Mouse (Mus musculus): ENCODE results near the gene Rhobtb3. TPM values are rescaled to one million over a fixed set of nuclear protein-coding genes. Genes with fewer than 3 reads are reported as not detected.

Gene Rhobtb3
- polyA plus RNA-seq (2016; fragmentation: Nextera tagmentation; extraction: Ambion mirVana) = 39.8 and 42.4 TPM in 2 replicates

DNA sequence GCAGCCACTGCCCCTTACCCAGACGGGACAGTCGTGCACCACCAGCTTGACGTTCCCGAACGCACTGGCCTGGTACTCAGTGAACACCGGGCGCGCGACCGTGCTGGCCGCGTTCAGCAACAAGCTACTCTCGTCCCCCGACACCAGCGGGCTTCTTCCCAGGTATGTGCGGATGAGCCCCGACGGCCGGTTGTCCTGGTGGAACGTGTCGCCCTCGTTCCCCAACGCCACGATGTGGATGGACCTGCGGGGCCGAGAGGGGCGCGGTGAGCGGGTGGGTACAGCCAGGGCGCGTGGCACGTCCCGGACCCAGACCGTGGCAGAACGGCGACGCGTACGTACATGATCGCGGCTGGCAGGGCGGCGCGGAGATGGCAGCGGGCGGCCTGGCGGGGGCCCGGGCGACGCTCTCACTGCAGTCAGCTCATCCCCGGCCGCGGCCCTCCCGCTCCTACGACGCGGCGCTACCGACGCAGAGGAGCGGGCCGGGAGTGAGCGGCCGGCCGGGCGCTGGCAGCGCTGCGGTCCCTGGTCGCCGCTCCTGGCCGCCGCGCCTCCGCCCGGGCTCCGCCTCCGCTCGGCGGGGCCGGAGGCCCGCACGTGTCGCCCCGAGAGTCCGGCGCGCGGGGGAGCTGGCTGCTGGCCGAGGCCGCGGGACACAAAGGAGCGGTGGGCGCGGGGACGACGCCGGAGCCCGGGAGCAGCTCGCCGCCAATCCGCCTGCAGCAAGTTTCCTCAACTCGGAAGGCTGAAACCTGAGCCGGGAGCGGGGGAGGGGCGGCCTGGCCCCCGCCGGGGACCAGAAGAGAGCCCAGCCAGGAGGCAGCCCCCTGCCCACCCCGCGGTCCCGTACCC, at the start of gene Rhobtb3:
Gene Rhobtb3, minus strand, starts transcription at position 737 of the 855 bp plus-strand sequence.
- peak; percentile 96 for DNase-seq (ENCODE audit: low spot score)
- Histone ChIP-seq H3K4me1 (replicated peaks) (peaks cover 19% of the 10 kb centered on the region), H3K36me3 (peaks cover 20% of the 10 kb centered on the region), H3K4me3 (peak within 1 kb of the TSS; percentile 90), H3K27ac (peak within 1 kb of the TSS; percentile 99), H3K9me3 (no peaks in the 10 kb centered on the region), H3K27me3 (ENCODE audit: insufficient read depth, poor library complexity, severe bottlenecking) (no peaks in the 10 kb centered on the region)
- under 1% methylated on average over 110 of the region's 110 CpGs for WGBS

DNA sequence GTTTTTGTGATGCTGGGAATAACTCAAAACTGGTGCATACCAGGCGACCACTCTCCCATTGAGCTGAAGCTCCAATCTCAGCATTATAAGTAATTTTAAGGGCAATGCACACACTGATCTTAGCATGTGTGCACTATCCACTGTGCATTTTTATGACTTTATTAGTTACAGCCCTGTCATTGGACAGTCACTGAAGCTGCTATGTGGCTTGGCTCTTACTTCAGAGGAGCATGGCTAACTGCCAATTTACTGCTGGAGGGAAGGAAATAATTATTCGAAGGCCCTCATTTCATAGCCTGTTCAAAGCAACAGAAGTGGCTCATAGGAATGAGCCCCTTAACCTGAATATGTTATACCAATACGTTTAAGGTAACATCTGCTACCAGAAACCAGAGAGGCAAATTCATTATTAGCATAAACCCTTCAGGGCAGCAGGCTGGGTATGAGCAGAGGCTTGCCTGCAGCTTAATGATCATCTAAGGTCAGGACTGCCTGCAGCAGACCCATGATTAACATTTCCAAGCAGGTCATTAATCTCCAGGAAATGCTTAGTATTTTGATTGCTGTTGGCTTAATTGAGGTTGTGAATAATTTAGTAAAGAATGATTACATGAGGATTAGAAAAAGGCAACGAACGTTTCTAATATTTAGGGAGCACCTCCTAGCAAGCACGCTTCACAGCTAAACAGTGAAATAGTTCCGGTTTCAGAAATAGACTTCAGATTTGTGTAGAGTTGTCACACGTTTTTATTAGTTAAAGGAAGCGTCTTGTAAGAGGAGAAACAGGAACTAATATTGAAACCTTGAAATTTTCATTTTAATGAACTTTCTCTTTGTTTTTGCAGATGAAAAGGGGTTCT, 48.7 kb upstream of the Rhobtb3 start:
- Histone ChIP-seq H3K27me3 (ENCODE audit: insufficient read depth, poor library complexity, severe bottlenecking) (no peaks in the 10 kb centered on the region), H3K36me3 (no peaks in the 10 kb centered on the region), H3K9me3 (no peaks in the 10 kb centered on the region), H3K27ac (no peak overlapping the region), H3K4me3 (no peak overlapping the region), H3K4me1 (replicated peaks) (no peaks in the 10 kb centered on the region)
- no peak for DNase-seq (ENCODE audit: low spot score)
- WGBS = 74% methylated on average over 9 of the region's 9 CpGs

GRCm38 (mm10) chr13:75988096-75988495, 44.4 kb upstream of the Rhobtb3 start:
- no peaks in the 10 kb centered on the region for H3K36me3 ChIP-seq
- no peaks in the 10 kb centered on the region for H3K4me1 ChIP-seq (replicated peaks)
- H3K4me3 ChIP-seq = no peak overlapping the region
- no peaks in the 10 kb centered on the region for H3K9me3 ChIP-seq
- H3K27ac ChIP-seq = no peak overlapping the region
- H3K27me3 ChIP-seq (ENCODE audit: insufficient read depth, poor library complexity, severe bottlenecking) = no peaks in the 10 kb centered on the region
- DNase-seq (ENCODE audit: low spot score) = no peak
- 93% methylated on average over 1 of the region's 1 CpGs for WGBS

DNA sequence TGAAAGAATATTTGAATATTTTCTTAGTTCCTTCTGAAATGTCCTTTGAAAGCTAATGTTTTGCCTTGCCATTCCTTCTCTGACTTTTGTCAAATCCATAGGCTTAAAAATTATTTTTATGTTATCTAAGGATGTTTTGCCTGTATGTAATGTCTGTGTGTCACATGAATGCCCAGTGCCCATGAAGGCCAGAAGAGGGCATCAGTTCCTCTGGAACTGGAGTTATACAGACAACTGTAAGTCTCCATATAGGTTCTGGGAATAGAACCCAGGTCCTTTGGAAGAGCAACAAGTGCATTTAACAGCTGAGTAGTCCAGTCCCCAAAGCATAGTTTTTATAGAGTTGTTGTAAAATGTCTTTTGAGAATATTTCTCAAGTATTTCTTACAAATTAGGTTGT, 38.2 kb upstream of the Rhobtb3 start:
- no peak overlapping the region for H3K4me3 ChIP-seq
- H3K27ac ChIP-seq = no peak overlapping the region
- no peak for DNase-seq (ENCODE audit: low spot score)
- no peaks in the 10 kb centered on the region for H3K27me3 ChIP-seq (ENCODE audit: insufficient read depth, poor library complexity, severe bottlenecking)
- H3K36me3 ChIP-seq = no peaks in the 10 kb centered on the region
- no peaks in the 10 kb centered on the region for H3K9me3 ChIP-seq
- H3K4me1 ChIP-seq (replicated peaks) = no peaks in the 10 kb centered on the region

- H3K36me3 ChIP-seq = no peaks in the 10 kb centered on the region
- no peak for DNase-seq (ENCODE audit: low spot score)
- H3K27me3 ChIP-seq (ENCODE audit: insufficient read depth, poor library complexity, severe bottlenecking) = no peaks in the 10 kb centered on the region
- H3K27ac ChIP-seq = no peak overlapping the region
- no peaks in the 10 kb centered on the region for H3K4me1 ChIP-seq (replicated peaks)
- 78% methylated on average over 2 of the region's 2 CpGs for WGBS
- H3K4me3 ChIP-seq = no peak overlapping the region
- no peaks in the 10 kb centered on the region for H3K9me3 ChIP-seq
Measured at GRCm38 (mm10) chr13:75976649-75977048, 32.9 kb upstream of the Rhobtb3 start.

GRCm38 (mm10) chr13:75976218-75976617, 32.5 kb upstream of the Rhobtb3 start:
- DNase-seq (ENCODE audit: low spot score) = no peak
- no peak overlapping the region for H3K27ac ChIP-seq
- no peaks in the 10 kb centered on the region for H3K27me3 ChIP-seq (ENCODE audit: insufficient read depth, poor library complexity, severe bottlenecking)
- 96% methylated on average over 2 of the region's 2 CpGs for WGBS
- no peak overlapping the region for H3K4me3 ChIP-seq
- H3K36me3 ChIP-seq = no peaks in the 10 kb centered on the region
- H3K9me3 ChIP-seq = no peaks in the 10 kb centered on the region
- H3K4me1 ChIP-seq (replicated peaks) = no peaks in the 10 kb centered on the region

GRCm38 (mm10) chr13:75975629-75976028, 31.9 kb upstream of the Rhobtb3 start:
- Histone ChIP-seq H3K27me3 (ENCODE audit: insufficient read depth, poor library complexity, severe bottlenecking) (no peaks in the 10 kb centered on the region), H3K4me1 (replicated peaks) (no peaks in the 10 kb centered on the region), H3K9me3 (no peaks in the 10 kb centered on the region), H3K36me3 (no peaks in the 10 kb centered on the region), H3K4me3 (no peak overlapping the region), H3K27ac (no peak overlapping the region)
- 63% methylated on average over 1 of the region's 1 CpGs for WGBS
- no peak for DNase-seq (ENCODE audit: low spot score)

GRCm38 (mm10) chr13:75974481-75974880, 30.8 kb upstream of the Rhobtb3 start:
- Histone ChIP-seq H3K27ac (no peak overlapping the region), H3K9me3 (no peaks in the 10 kb centered on the region), H3K36me3 (no peaks in the 10 kb centered on the region), H3K4me1 (replicated peaks) (no peaks in the 10 kb centered on the region), H3K4me3 (no peak overlapping the region), H3K27me3 (ENCODE audit: insufficient read depth, poor library complexity, severe bottlenecking) (no peaks in the 10 kb centered on the region)
- no peak for DNase-seq (ENCODE audit: low spot score)
- WGBS = 89% methylated on average over 2 of the region's 2 CpGs

- DNase-seq (ENCODE audit: low spot score) = no peak
- H3K9me3 ChIP-seq = peaks cover 3% of the 10 kb centered on the region; the same call in 1 of the 2 replicates
- H3K4me1 ChIP-seq (replicated peaks) = no peaks in the 10 kb centered on the region
- no peaks in the 10 kb centered on the region for H3K36me3 ChIP-seq
- H3K27me3 ChIP-seq (ENCODE audit: insufficient read depth, poor library complexity, severe bottlenecking) = no peaks in the 10 kb centered on the region
- H3K27ac ChIP-seq = no peak within 1 kb of the TSS
- 73% methylated on average over 1 of the region's 1 CpGs for WGBS
- H3K4me3 ChIP-seq = no peak within 1 kb of the TSS
Measured at GRCm38 (mm10) chr13:75966850-75967249, 23.1 kb upstream of the Rhobtb3 start, which contains the start of gene Spata9. Gene Spata9, plus strand, starts transcription at chr13:75967150.

DNA sequence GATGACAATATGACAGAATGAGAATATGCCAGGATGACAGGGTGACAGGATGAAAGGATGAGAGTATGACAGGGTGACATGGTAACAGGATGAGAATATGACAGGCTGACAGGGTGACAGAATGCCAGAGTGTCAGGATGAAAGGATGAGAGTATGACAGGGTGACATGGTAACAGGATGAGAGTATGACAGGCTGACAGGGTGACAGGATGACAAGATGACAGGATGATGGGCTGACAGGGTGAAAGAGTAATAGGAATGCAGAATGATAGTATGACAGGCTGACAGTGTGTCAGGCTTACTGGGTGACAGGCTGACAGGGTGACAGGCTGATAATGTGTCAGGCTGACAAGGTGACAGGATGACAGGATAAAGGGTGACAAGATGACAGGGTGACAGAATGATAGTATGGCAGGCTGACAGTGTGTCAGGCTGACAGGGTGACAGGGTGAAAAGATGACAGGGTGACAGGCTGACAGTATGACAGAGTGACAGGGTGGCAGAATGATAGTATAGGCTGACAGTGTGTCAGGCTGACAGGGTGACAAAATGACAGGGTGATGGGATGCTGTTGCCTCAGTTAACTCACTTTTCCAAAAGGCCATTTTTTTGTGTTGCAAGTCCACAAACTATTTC, 11.8 kb upstream of the Rhobtb3 start:
- Histone ChIP-seq H3K36me3 (no peaks in the 10 kb centered on the region), H3K4me1 (replicated peaks) (no peaks in the 10 kb centered on the region), H3K4me3 (no peak overlapping the region), H3K9me3 (0 out of 2 replicates have a peak, but pooled peaks cover 5% of the 10 kb centered on the region), H3K27me3 (ENCODE audit: insufficient read depth, poor library complexity, severe bottlenecking) (no peaks in the 10 kb centered on the region), H3K27ac (no peak overlapping the region)
- no peak for DNase-seq (ENCODE audit: low spot score)

DNA sequence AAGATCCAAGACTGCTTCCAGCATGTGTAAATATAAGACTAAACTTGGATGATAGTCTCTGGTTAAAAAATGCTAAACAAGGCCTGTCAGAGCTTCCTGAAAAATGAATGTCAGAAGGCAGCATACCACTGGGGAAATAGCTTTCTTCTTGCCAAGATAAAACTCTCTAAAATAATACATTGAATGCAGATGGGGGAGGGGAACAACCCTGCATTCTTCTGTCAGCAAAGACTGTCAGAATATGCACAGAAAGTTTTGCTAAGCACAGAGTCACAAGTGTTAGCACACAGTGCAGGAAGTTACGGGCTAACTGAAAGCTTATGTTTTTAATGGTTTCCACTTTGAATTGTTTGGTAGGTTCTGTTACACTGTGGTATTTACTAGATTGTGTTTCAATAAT, 6.6 kb upstream of the Rhobtb3 start:
- Histone ChIP-seq H3K27me3 (ENCODE audit: insufficient read depth, poor library complexity, severe bottlenecking) (no peaks in the 10 kb centered on the region), H3K4me3 (no peak overlapping the region), H3K27ac (no peak overlapping the region), H3K4me1 (replicated peaks) (no peaks in the 10 kb centered on the region), H3K36me3 (no peaks in the 10 kb centered on the region), H3K9me3 (0 out of 2 replicates have a peak, but pooled peaks cover under 1% of the 10 kb centered on the region)
- DNase-seq (ENCODE audit: low spot score) = no peak
- WGBS = 57% methylated on average over 1 of the region's 1 CpGs

- Histone ChIP-seq H3K4me1 (replicated peaks) (peaks cover 19% of the 10 kb centered on the region), H3K27ac (peak overlapping the region; percentile 99), H3K36me3 (peaks cover 12% of the 10 kb centered on the region; the same call in 1 of the 2 replicates), H3K9me3 (no peaks in the 10 kb centered on the region), H3K27me3 (ENCODE audit: insufficient read depth, poor library complexity, severe bottlenecking) (no peaks in the 10 kb centered on the region), H3K4me3 (peak overlapping the region; percentile 90)
- no peak for DNase-seq (ENCODE audit: low spot score)
- 3% methylated on average over 7 of the region's 7 CpGs for WGBS
Measured at GRCm38 (mm10) chr13:75944044-75944820, 507 bp upstream of the Rhobtb3 start.
